In genomic region chr11:58867039-58867953, GRCm38 (mm10) we compare ENCODE assay signal across 1 mouse cellular context.
TF ChIP-seq lines count a peak whose summit lies in the region.

2810021J22Rik (plus strand) TSS chr11:58867216.

TF ChIP-seq in CH12.LX, 34 proteins besides CTCF, POLR2A, EP300 and RAD21 (continued from another document):
- peak; percentile 71; the same call in 1 of the 2 replicates for TF ChIP-seq MYC (IDR thresholded peaks at IDR 0.05; ENCODE audit: low read depth, low read length)
